Mouse (Mus musculus): Measurements from ENCODE around the gene Bst2.

Bst2 gene

DNA sequence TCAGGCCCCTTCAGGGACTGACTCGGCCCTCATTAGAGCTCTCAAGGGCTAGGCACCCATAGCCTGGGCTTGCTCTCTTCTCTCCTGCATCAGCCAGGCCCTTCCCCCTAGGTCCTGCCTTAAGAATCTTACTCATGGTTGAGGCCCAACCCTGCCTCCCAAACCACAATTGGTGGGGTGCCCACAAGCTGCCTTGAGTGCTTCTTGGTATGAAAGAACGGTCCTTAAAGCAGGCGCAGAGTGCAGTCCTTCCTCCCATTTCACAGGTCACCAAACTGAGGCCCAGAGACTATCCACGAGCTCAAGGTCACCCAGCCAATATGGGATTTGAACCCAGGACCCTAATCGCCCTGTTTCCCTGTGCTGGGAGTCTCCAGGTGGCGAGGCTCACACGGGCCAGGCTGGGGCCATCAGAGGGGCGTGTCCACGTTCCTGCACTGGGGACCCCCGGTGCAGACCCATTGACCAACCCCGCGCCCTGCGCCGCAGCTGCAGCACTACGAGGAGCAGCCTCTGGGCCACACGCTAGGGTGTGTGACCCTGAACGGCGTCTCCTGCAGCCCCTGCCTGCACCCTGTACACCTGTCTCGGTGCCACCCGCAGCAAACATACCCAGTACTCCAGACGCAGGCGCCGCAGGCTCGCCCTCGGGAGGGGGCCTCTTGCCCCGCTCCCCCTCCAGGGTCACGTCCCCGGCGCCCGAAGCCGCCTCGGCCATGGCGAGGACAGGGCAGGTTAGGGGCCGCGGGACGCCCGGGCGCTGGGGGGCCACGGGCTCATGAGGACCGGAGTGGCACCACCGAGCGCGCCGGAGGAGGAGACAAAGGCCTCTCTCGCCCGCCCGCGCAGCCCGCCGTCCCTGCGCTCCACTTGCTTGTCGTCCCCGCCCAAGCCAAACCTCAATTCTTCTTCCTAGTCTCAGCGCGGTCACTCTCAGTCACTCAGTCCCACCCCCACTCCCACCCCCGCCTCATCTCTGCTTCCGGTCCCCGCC is 51.8 kb downstream of the Bst2 start, which contains the start of gene Ano8:
Ano8 (minus strand) TSS at position 822 of the 994 bp plus-strand sequence.
- peak; percentile 91 for DNase-seq (ENCODE audit: low read depth, low spot score)

DNA sequence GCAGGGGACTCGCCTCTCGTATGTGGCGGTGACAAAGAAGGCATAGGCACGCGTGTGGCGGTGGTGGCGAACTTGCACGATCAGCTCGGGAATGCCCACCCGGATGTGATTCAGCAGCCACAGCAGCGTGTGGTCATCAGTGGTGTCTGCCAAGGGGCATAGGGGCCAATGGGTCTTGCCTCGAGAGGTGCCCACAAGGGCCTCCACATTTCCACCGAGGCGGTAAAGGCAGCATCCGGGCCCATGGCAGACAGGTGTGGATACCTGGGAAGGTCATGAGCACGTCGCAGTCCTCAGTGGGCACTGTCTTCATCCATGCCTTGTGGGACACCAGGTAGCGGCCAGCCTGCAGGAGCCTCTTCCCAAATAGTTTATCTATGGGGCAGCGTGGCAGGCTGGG is 52.5 kb downstream of the Bst2 start:
- no peak for DNase-seq (ENCODE audit: low read depth, low spot score)

Data from R1 (cell line).